Mouse (Mus musculus) lung, postnatal 0 days (tissue): ENCODE data around the gene Kat6b.

Source experiments
- CTCF ChIP-seq: IDR thresholded peaks from 2 replicates; pipeline ENCODE4 v1.5.1; 2016; ENCODE audit warnings: antibody characterized with exemption, mild to moderate bottlenecking
- EP300 ChIP-seq: IDR thresholded peaks from 2 replicates; pipeline ENCODE4 v1.6.1; 2016; ENCODE audit warnings: antibody characterized with exemption, mild to moderate bottlenecking, control low read depth

GRCm38 (mm10) chr14:21490141-21490540 lies 8.9 kb downstream of the Kat6b start:
- TF ChIP-seq CTCF: no peak
- peak; percentile 89 for TF ChIP-seq EP300
